Mouse (Mus musculus) thymus, adult 18-20 months (tissue): ENCODE data around the gene Msrb3.

Source experiments
- DNase-seq, 2 experiments: peaks; one replicate each; pipeline ENCODE4 v3.0.0; 2022; ENCODE audit warnings: mixed read lengths in 2 of 2

Gene Msrb3

GRCm38 (mm10) chr10:120895899-120896289 is 3.0 kb downstream of the Msrb3 start:
- DNase-seq = no peak

- DNase-seq = no peak
These were observed 3.7 kb downstream of the Msrb3 start for GRCm38 (mm10) chr10:120894978-120895898.

GRCm38 (mm10) chr10:120893938-120894337 is 5.0 kb downstream of the Msrb3 start:
- no peak for DNase-seq

GRCm38 (mm10) chr10:120891131-120891530 is 7.8 kb downstream of the Msrb3 start:
- DNase-seq = no peak

- no peak for DNase-seq
These were observed 8.3 kb downstream of the Msrb3 start for GRCm38 (mm10) chr10:120890592-120890991.

GRCm38 (mm10) chr10:120888531-120888930 is 10.4 kb downstream of the Msrb3 start:
- no peak for DNase-seq

- DNase-seq = no peak
These were observed 14.7 kb downstream of the Msrb3 start for GRCm38 (mm10) chr10:120884220-120884619.

- no peak for DNase-seq
These were observed 15.2 kb downstream of the Msrb3 start for GRCm38 (mm10) chr10:120883732-120884131.

GRCm38 (mm10) chr10:120883069-120883415 is 15.9 kb downstream of the Msrb3 start:
- DNase-seq = no peak

- no peak for DNase-seq
These were observed 16.4 kb downstream of the Msrb3 start for GRCm38 (mm10) chr10:120882347-120883068.

GRCm38 (mm10) chr10:120876549-120877270 is 22.2 kb downstream of the Msrb3 start:
- no peak for DNase-seq

- DNase-seq = peak; percentile 12 to 22
These were observed 23.0 kb downstream of the Msrb3 start for GRCm38 (mm10) chr10:120875672-120876463.

- DNase-seq = no peak
These were observed 24.6 kb downstream of the Msrb3 start for GRCm38 (mm10) chr10:120874261-120874660.

- DNase-seq = no peak
These were observed 25.2 kb downstream of the Msrb3 start for GRCm38 (mm10) chr10:120873646-120874201.

- no peak for DNase-seq
These were observed 26.4 kb downstream of the Msrb3 start for GRCm38 (mm10) chr10:120872483-120872862.

- no peak for DNase-seq
These were observed 27.0 kb downstream of the Msrb3 start for GRCm38 (mm10) chr10:120871630-120872482.

GRCm38 (mm10) chr10:120871096-120871495 is 27.8 kb downstream of the Msrb3 start:
- no peak for DNase-seq

- no peak for DNase-seq
These were observed 29.6 kb downstream of the Msrb3 start for GRCm38 (mm10) chr10:120869241-120869775.

- DNase-seq = no peak
These were observed 34.5 kb downstream of the Msrb3 start for GRCm38 (mm10) chr10:120864446-120864845.

GRCm38 (mm10) chr10:120861674-120862073 is 37.2 kb downstream of the Msrb3 start:
- DNase-seq = no peak

GRCm38 (mm10) chr10:120861194-120861593 is 37.7 kb downstream of the Msrb3 start:
- no peak for DNase-seq
